Mouse (Mus musculus): ENCODE results near the gene Gm21760.
"Not testable (repeated sequence)": the region's sequence is repeated elsewhere in the genome, so short reads cannot be mapped to it uniquely, and the experiment has no call there.

DNA sequence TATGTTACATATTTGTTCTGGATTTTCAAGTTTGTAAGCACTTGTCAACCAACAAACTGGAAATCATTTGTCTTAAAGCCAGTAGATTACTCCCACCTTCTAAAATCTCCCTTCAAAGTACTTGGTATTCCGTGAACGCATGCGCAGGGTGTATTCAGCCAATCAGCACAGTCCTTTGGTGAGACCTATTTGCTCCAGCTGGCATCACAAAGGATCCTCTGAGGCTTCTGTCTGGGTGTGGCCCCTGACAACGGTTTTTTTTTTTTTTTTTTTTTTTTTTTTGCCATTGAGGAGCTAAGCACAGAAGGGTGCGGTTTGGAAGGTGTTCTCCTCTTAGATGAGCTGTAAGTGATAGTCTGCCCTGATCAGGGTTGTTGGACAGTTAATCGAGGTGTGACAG, at the start of gene Gm21760:
- not testable (repeated sequence) for TF ChIP-seq CTCF, POLR2A (IDR thresholded peaks at IDR 0.05; ENCODE audit: insufficient read depth, low read depth, low read length)

Data from olfactory bulb, adult 2 months (tissue).